Mouse (Mus musculus): Measurements from ENCODE around the gene Gm21188.
"Not testable (repeated sequence)": the region's sequence is repeated elsewhere in the genome, so short reads cannot be mapped to it uniquely, and the experiment has no call there.

Gene Gm21188

GRCm38 (mm10) chr13:120026373-120026772, 25.6 kb downstream of the Gm21188 start:
- peak in 1 of 2 experiments; percentile 26 for DNase-seq

DNA sequence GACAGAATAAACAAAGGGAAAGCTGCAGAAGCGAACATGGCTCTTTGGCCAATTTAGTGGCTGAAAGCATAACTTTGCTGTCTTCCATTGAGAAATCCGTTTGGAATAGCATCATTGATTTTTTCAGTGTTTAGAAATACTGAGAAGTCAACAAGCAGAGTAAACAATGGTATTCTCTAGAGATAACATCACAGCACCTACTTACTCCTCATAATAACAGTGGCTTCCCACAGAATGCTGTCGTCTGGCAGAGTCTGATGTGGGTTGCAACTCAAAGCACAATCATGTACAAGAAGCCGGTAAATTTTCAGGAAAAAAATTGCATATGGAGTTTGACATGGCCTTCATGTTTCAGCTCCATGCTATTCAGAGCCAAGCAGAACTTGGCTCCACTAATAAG, 26.4 kb downstream of the Gm21188 start:
- DNase-seq = peak in 1 of 2 experiments; percentile 19

- DNase-seq = not testable (repeated sequence)
Observed at GRCm38 (mm10) chr13:120025004-120025403, 27.0 kb downstream of the Gm21188 start.

DNA sequence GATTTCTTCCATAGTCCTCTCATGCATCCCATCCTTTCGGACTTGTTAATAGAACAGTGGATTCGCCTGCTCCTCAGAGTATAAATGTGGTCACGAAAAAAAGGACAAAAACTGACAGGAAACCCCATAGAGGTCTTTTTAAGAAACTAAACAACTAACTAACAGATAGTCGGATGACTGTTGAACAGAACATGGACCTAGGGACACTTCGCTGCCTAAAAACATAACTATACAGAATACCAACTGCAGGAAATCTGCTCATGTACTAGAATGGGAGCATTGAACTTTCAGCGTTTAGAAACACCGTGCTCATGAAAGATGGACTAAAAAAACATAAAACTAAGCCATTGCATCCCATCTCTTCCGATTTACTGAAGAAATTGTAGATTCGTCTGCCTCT, 27.4 kb downstream of the Gm21188 start:
- not testable (repeated sequence) for DNase-seq

DNA sequence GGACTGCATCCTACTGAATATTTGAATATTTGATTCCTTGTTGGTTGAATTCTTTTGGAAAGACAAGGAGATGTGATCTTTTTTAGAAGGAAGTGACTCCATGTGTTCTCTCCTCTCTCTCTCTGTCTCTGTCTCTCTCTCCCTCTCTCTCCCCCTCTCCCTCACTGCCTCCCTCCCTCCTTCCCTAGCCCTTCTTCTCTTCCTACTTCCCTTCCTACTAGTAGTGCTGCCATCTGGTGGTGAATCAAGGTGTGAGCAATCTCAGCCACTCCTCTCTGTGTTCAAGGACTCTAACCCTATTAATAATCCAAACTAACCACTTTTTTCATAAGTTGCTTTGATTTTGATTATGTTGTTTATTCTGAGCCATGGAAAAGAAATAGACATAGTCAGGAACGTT, 30.5 kb downstream of the Gm21188 start:
- DNase-seq = peak; percentile 4 to 16

GRCm38 (mm10) chr13:120015348-120016007, 36.5 kb downstream of the Gm21188 start:
- peak in 1 of 2 experiments; percentile 10 for DNase-seq

GRCm38 (mm10) chr13:120013962-120014361, 38.0 kb downstream of the Gm21188 start:
- DNase-seq = not testable (repeated sequence)

DNA sequence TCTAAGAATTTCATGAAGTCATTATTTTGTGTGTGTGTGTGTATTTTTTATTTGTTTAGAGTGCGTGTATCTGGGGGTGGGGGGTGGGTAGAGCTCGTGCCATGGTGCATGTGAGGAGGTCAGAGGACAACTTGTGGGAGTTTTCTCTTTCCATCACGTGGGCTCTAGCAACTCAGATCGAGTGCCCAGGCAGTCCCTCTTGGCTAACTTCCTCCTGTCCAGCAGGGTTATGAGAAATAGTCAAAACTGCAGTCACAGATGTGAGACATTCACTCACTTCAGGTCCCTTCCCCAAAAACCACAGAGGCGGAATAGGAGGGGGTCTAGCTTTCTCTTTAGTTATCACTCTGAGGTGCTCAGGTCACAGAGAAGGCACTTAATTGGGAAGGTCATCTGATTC, 38.5 kb downstream of the Gm21188 start:
- DNase-seq = not testable (repeated sequence)

DNA sequence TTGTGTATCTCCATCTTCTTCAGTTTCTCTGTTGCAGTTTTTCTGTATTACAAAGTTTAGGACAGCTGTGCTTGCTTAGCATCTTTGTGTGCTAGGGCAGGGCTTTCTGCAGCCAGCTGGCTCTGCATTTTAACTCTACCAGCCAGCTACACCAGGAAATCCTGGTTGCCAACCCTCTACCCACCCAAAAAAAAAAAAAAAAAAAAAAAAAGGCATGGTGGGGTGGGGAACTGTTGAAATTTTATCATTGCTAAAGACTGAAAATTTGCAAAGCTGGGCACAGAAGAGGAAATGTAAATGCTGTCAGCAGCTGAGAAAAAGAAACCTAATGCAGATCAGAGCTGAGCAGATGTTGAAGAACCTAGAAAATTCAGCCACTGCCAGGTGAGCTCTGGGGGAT, 41.9 kb downstream of the Gm21188 start:
- DNase-seq = not testable (repeated sequence)

GRCm38 (mm10) chr13:119999215-119999614, 52.8 kb downstream of the Gm21188 start:
- not testable (repeated sequence) for DNase-seq

- DNase-seq = not testable (repeated sequence)
Observed at GRCm38 (mm10) chr13:119998442-119999086, 53.4 kb downstream of the Gm21188 start.

GRCm38 (mm10) chr13:119991917-119992496, 60.0 kb downstream of the Gm21188 start:
- DNase-seq = not testable (repeated sequence)

DNA sequence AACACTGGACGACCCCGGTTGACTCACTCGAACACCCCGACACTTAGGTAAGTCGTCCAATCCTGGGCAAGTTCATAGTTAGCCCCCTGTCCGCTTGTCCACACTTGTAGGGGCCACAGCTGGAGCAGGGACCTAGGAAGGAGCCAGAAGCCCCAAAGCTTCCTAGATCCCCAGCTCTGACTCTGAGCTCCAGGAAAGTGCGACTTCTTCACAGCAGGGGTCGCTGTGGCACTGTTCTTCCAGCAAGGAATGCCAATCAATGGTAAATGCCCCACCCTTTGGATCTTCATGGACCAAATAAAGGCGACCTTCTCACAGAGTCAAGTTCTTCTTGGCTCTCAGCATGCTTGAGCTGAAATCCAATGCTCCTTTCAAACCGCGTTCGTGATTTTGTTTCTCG, 60.7 kb downstream of the Gm21188 start:
- DNase-seq = not testable (repeated sequence)

Data from kidney, postnatal 25 days (tissue).